Mouse (Mus musculus): Measurements from ENCODE around the gene Trappc1.

DNA sequence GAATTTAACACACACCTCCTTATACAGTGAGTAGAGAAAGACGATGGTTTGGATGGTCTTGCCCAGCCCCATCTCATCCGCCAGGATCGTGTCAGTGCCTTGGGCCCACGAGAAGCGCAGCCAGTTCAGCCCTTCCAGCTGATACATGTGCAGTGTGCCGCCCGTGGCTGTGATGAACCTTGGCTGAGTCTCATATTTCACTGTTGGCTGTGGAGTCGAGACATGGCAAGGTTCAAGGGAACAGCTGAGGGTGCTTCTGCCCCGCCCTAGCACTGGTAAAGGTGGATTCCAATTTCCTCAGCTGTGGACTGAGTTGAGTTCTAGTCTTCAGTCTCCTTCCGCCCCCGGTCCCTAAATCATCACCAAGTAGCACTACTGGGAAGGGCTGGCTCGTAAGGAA, 33.9 kb downstream of the Trappc1 start:
- no peak for TF ChIP-seq CTCF (IDR thresholded peaks at IDR 0.05)
- TF ChIP-seq EP300 (IDR thresholded peaks at IDR 0.05) = no peak
